Mouse (Mus musculus) hindbrain, embryonic 11.5 days (tissue): ENCODE results near the gene Pik3c2b. TPM values are rescaled to one million over a fixed set of nuclear protein-coding genes. Genes with fewer than 3 reads are reported as not detected.
"Not testable (repeated sequence)": the region's sequence is repeated elsewhere in the genome, so short reads cannot be mapped to it uniquely, and the experiment has no call there.

Source experiments
- ATAC-seq: fragments of 200-750 bp; cut with Nextera tagmentation; 2 replicates; pipeline ENCODE4 v1.8.0; 2017; ENCODE audit warnings: mild to moderate bottlenecking, moderate TSS enrichment, moderate library complexity; ENCODE audit not compliant: low FRiP score
- DNase-seq: peaks from one replicate; pipeline ENCODE4 v3.0.0-alpha.2; 2015; ENCODE audit warnings: low spot score
- H3K27ac ChIP-seq: fragments of 300-500 bp; sonication (generic); 2 replicates; pipeline ENCODE4 v1.5.1; 2014; ENCODE audit warnings: mild to moderate bottlenecking, low read depth, low read length
- H3K27me3 ChIP-seq: fragments of 300-500 bp; sonication (generic); 2 replicates; pipeline ENCODE4 v1.6.1; 2014; ENCODE audit warnings: mild to moderate bottlenecking, low read length, moderate library complexity, mixed read lengths; ENCODE audit not compliant: control insufficient read depth, insufficient read depth
- H3K36me3 ChIP-seq: fragments of 300-500 bp; sonication (generic); 2 replicates; pipeline ENCODE4 v1.6.1; 2014; ENCODE audit warnings: mild to moderate bottlenecking, low read length, moderate library complexity, mixed read lengths; ENCODE audit not compliant: control insufficient read depth, insufficient read depth
- H3K4me1 ChIP-seq: fragments of 300-500 bp; sonication (generic); replicated peaks from 2 replicates; pipeline ENCODE4 v1.6.1; 2014; ENCODE audit warnings: low read length, mixed read lengths; ENCODE audit not compliant: control insufficient read depth, insufficient read depth
- H3K4me2 ChIP-seq: fragments of 300-500 bp; sonication (generic); replicated peaks from 2 replicates; pipeline ENCODE4 v1.6.1; 2014; ENCODE audit warnings: mild to moderate bottlenecking, low read depth, low read length
- H3K4me3 ChIP-seq: fragments of 300-500 bp; sonication (generic); 2 replicates; pipeline ENCODE4 v1.5.1; 2014; ENCODE audit warnings: low read depth, low read length
- H3K9ac ChIP-seq: fragments of 300-500 bp; sonication (generic); 2 replicates; pipeline ENCODE4 v1.6.1; 2014; ENCODE audit warnings: low read depth, low read length
- H3K9me3 ChIP-seq: fragments of 300-500 bp; sonication (generic); 2 replicates; pipeline ENCODE4 v1.6.1; 2016; ENCODE audit warnings: low read length; ENCODE audit not compliant: control insufficient read depth
- WGBS: fragments of 180-500 bp; shearing (Covaris S2); extraction: QIAGEN DNeasy Blood & Tissue Kit; methylation state at CpG from one replicate; pipeline ENCODE4 v1.1.7; 2014; 5-methylcytosine and 5-hydroxymethylcytosine counted together
- polyA plus RNA-seq: library from polyadenylated mRNA; unstranded; fragments of >200 nt; fragmentation: Nextera tagmentation; extraction: Ambion mirVana; gene quantifications from 2 replicates; pipeline ENCODE4 v1.2.1, GENCODE M21; 2014

Pik3c2b gene
- polyA plus RNA-seq, 1 experiment from 2014 or later: 21.2 TPM

DNA sequence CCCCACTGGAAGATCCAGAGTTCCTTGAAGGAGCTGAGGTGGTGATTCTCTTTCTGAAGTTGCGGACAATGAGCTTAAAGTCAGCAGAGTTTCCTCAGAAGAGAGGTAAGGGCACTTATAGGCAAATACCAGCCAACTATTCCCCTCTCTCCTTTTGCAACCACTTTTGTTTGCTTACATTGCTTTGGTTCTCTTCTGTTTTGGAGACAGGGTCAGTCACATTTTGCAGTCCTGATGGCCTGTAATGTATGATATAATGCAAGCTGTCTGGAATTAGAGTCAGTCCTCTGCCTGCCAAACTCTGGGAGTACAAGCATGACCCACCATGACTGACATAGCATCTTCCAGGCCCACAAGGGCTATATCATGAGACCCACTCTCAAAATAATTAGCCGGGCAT is 18.3 kb upstream of the Pik3c2b start:
- Histone ChIP-seq H3K4me2 (no peak overlapping the region), H3K27me3 (no peaks in the 10 kb centered on the region), H3K9me3 (no peaks in the 10 kb centered on the region), H3K36me3 (no peaks in the 10 kb centered on the region), H3K4me3 (no peak overlapping the region), H3K9ac (no peak overlapping the region), H3K27ac (no peak overlapping the region), H3K4me1 (0 out of 2 replicates have a peak, but pooled peaks cover 3% of the 10 kb centered on the region)
- no peak for ATAC-seq
- DNase-seq: no peak
- WGBS: 98% methylated on average over 2 of the region's 2 CpGs

DNA sequence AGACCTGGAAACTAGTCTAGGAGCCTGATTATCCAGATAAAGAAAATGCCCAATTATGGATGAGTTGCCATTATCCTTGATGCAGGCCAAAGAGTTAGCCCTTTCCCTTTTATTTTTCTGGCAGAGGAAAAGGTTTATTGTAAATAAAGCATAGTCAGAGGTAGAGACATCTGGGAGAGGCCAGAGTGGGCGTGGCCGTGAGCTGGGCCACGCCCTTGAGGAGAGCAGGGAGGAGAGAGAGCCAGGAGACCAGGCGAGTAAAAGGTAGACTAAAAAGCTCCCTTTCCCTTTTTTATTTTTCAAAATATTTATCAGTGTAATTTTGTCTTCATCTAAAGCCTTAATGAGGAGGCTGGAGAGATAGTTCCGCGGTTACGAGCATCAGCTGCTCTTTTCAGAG is 17.5 kb upstream of the Pik3c2b start:
- no peak overlapping the region for H3K4me3 ChIP-seq
- no peaks in the 10 kb centered on the region for H3K27me3 ChIP-seq
- DNase-seq: no peak
- no peak overlapping the region for H3K4me2 ChIP-seq
- ATAC-seq: no peak
- H3K9me3 ChIP-seq: no peaks in the 10 kb centered on the region
- H3K36me3 ChIP-seq: no peaks in the 10 kb centered on the region
- 43% methylated on average over 7 of the region's 7 CpGs for WGBS
- 0 out of 2 replicates have a peak, but pooled peaks cover 3% of the 10 kb centered on the region for H3K4me1 ChIP-seq
- H3K9ac ChIP-seq: no peak overlapping the region
- H3K27ac ChIP-seq: no peak overlapping the region

DNA sequence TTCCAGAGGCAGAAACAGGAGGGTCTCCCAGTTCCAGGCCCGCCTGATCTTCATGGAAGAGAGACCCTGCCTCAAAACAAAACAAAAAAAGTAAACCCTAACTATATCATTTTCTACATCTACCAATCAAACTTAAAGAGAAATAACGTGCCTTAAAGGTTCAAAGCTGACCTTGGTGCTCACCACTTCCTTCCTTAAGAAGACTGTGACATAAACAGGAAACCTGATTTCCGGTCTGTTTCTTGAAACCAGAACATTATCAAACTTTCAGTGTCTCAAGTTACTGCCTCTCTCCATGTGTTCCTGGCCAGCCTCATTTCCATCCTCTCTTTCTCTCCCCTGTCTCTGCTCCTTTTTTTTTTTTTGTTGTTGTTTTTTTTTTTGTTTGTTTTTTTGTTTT is 15.7 kb upstream of the Pik3c2b start:
- WGBS: 82% methylated on average over 3 of the region's 3 CpGs
- H3K9ac ChIP-seq: no peak overlapping the region

DNA sequence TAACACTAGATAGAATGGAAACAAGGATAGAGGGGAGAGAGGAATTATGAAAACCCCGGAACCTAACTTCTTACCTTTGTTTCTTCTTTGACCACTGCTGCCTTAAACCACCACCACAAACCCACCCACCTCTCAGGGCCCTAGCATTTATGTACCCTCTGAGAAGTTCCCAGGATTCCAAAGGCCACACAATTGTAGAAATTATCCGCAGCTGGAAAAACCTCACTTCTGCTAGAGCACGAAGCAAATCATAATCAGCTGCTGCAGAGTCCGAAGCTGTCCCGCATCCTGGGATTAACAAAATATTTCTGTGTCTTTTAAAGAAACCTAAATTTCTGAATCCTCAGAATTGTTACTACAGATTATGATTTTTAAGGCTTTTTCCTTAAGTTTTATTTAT is 15.0 kb upstream of the Pik3c2b start, which contains the start of gene Mdm4:
Gene Mdm4 (minus strand): TSS at position 101 of the 400 bp plus-strand sequence.
- no peak for ATAC-seq
- WGBS: 96% methylated on average over 5 of the region's 5 CpGs
- Histone ChIP-seq H3K4me1 (no peaks in the 10 kb centered on the region), H3K36me3 (no peaks in the 10 kb centered on the region), H3K27ac (no peak within 1 kb of the TSS), H3K9ac (no peak within 1 kb of the TSS), H3K9me3 (no peaks in the 10 kb centered on the region), H3K4me2 (no peak within 1 kb of the TSS), H3K4me3 (no peak within 1 kb of the TSS), H3K27me3 (no peaks in the 10 kb centered on the region)
- no peak for DNase-seq

More for the DNA sequence above, 15.7 kb upstream of the Pik3c2b start:
- H3K27ac ChIP-seq: no peak overlapping the region
- H3K27me3 ChIP-seq: no peaks in the 10 kb centered on the region
- H3K4me1 ChIP-seq: no peaks in the 10 kb centered on the region
- H3K36me3 ChIP-seq: no peaks in the 10 kb centered on the region
- ATAC-seq (no peak), DNase-seq (no peak)
- no peak overlapping the region for H3K4me3 ChIP-seq
- H3K9me3 ChIP-seq: no peaks in the 10 kb centered on the region
- no peak overlapping the region for H3K4me2 ChIP-seq

DNA sequence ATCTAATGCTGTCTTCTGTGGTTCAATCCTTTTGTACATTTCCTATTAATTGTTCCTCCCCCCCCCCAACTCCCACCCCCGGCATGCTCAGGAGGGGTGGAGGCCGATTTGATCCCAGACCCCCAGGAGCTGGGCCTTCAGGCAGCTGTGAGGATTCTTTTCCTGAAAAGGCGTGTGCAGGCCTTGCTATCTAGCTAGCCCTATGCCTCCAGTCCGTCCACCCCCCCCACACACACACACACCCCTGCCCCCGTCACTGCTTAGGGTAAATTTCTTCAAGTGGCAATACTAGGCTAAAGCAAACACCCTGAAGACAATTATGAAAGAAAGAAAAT is 12.5 kb upstream of the Pik3c2b start:
- 0 out of 2 replicates have a peak overlapping the region, but pooled peaks have one; percentile 39 for H3K27ac ChIP-seq
- 10% methylated on average over 5 of the region's 5 CpGs for WGBS

GRCm38 (mm10) chr1:133033316-133034090 is 12.0 kb upstream of the Pik3c2b start:
- WGBS: 2% methylated on average over 28 of the region's 28 CpGs
- Histone ChIP-seq H3K9ac (peak overlapping the region; percentile 28), H3K4me2 (peak overlapping the region; percentile 40), H3K4me1 (no peaks in the 10 kb centered on the region), H3K9me3 (no peaks in the 10 kb centered on the region), H3K27me3 (no peaks in the 10 kb centered on the region), H3K36me3 (no peaks in the 10 kb centered on the region), H3K4me3 (peak overlapping the region; percentile 38), H3K27ac (peak overlapping the region; percentile 39; the same call in 1 of the 2 replicates)
- peak; percentile 91 for DNase-seq
- ATAC-seq: peak; percentile 89

More for the DNA sequence above, 12.5 kb upstream of the Pik3c2b start:
- H3K4me1 ChIP-seq: no peaks in the 10 kb centered on the region
- H3K4me2 ChIP-seq: peak overlapping the region; percentile 40
- peak overlapping the region; percentile 28 for H3K9ac ChIP-seq
- peak; percentile 22; the same call in 1 of the 2 replicates for ATAC-seq
- no peaks in the 10 kb centered on the region for H3K27me3 ChIP-seq
- DNase-seq: no peak
- no peaks in the 10 kb centered on the region for H3K9me3 ChIP-seq
- no peaks in the 10 kb centered on the region for H3K36me3 ChIP-seq
- peak overlapping the region; percentile 38 for H3K4me3 ChIP-seq

DNA sequence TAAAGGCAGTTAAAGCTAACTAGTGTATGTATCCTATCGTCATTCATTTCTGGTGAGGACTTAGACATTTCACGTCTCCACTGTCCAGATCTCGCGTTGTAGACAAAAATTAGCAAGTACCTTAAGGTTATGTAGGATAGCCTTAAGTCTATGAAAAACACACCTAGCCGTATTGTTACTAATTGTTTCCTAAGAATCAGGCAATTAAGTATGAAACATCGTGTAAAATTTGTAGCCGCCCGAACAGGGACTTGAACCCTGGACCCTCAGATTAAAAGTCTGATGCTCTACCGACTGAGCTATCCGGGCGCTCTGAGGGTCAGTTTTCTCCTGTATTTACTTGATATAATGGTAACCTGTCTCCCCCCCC is 11.4 kb upstream of the Pik3c2b start:
- no peaks in the 10 kb centered on the region for H3K9me3 ChIP-seq
- ATAC-seq (peak; percentile 74), DNase-seq (peak; percentile 73)
- 5% methylated on average over 11 of the region's 11 CpGs for WGBS
- H3K9ac ChIP-seq: no peak overlapping the region
- no peaks in the 10 kb centered on the region for H3K36me3 ChIP-seq
- H3K4me1 ChIP-seq: no peaks in the 10 kb centered on the region
- H3K4me3 ChIP-seq: peak overlapping the region; percentile 38
- H3K4me2 ChIP-seq: peak overlapping the region; percentile 3; the same call in 1 of the 2 replicates
- H3K27ac ChIP-seq: no peak overlapping the region
- no peaks in the 10 kb centered on the region for H3K27me3 ChIP-seq

GRCm38 (mm10) chr1:133034682-133035081 is 10.8 kb upstream of the Pik3c2b start:
- not testable (repeated sequence) for H3K4me1 ChIP-seq, H3K36me3 ChIP-seq, H3K9ac ChIP-seq, H3K4me3 ChIP-seq, DNase-seq, H3K27me3 ChIP-seq, H3K27ac ChIP-seq, H3K4me2 ChIP-seq, H3K9me3 ChIP-seq, ATAC-seq
- WGBS: 70% methylated on average over 7 of the region's 7 CpGs

- no peaks in the 10 kb centered on the region for H3K27me3 ChIP-seq
- no peak overlapping the region for H3K4me2 ChIP-seq
- WGBS: 13% methylated on average over 4 of the region's 4 CpGs
- DNase-seq (peak; percentile 84), ATAC-seq (peak; percentile 78)
- H3K36me3 ChIP-seq: no peaks in the 10 kb centered on the region
- no peak overlapping the region for H3K9ac ChIP-seq
- H3K4me1 ChIP-seq: no peaks in the 10 kb centered on the region
- H3K4me3 ChIP-seq: no peak overlapping the region
- no peaks in the 10 kb centered on the region for H3K9me3 ChIP-seq
- H3K27ac ChIP-seq: no peak overlapping the region
Measured at GRCm38 (mm10) chr1:133039505-133039949, 5.9 kb upstream of the Pik3c2b start.
